Mouse (Mus musculus): Measurements from ENCODE around the gene Fam53b. TPM values are rescaled to one million over a fixed set of nuclear protein-coding genes. Genes with fewer than 3 reads are reported as not detected.

Gene Fam53b
- polyA plus RNA-seq, 1 experiment from 2014 or later = 15.5 TPM

DNA sequence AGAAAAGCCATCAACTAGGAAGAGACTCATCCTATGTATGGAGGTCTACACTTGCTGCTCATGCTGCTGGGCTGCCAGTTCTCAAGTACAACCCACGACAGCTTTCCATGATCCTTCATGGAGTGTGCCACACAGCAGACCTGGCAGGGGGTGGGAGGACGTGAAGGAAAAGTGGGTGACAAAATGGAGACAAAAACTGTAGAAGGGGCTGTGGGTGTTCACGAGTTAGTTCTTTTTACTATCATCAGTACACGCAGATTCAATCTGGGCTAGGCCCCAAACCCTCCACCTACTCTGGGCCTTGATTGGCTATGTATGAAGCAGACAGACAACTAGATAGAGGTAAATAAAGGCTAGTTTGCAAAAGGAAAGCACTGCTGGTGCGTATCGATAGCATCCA lies 50.3 kb downstream of the Fam53b start:
- WGBS = 94% methylated on average over 6 of the region's 6 CpGs
- Histone ChIP-seq H3K4me3 (replicated peaks; ENCODE audit: low read depth, low read length) (no peak overlapping the region), H3K4me1 (ENCODE audit: control insufficient read depth, insufficient read depth, low read length) (peaks cover 22% of the 10 kb centered on the region), H3K9me3 (ENCODE audit: control insufficient read depth, low read length) (no peaks in the 10 kb centered on the region), H3K9ac (replicated peaks; ENCODE audit: low read length) (no peak overlapping the region), H3K4me2 (ENCODE audit: low read length) (no peak overlapping the region), H3K36me3 (ENCODE audit: control insufficient read depth, insufficient read depth, low read length) (peaks cover 11% of the 10 kb centered on the region; the same call in 1 of the 2 replicates), H3K27ac (replicated peaks; ENCODE audit: low read depth, low read length) (no peak overlapping the region), H3K27me3 (ENCODE audit: control insufficient read depth, insufficient read depth, low read length) (no peaks in the 10 kb centered on the region)
- DNase-seq (no peak), ATAC-seq (ENCODE audit: low FRiP score, low TSS enrichment) (no peak)

DNA sequence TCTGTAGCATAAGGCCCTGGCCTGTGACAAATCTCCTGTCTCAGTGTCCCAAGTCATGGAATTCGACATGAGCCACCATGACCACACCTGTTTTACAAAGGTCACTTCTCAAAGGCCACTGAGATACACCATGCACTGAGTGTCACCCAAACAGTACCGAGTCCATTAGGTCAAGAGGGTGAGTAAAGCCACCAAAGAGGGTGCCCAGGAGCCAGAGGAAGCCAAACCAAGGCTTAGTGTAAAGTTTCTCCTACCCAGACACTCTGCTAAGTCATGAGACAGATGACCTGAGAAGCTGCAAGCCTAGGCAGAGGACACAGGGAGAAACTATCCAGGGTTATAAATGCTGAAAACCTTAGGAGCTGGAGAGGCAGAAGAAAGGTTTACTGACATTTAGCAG lies 52.3 kb downstream of the Fam53b start:
- Histone ChIP-seq H3K27me3 (ENCODE audit: control insufficient read depth, insufficient read depth, low read length) (no peaks in the 10 kb centered on the region), H3K27ac (replicated peaks; ENCODE audit: low read depth, low read length) (no peak overlapping the region), H3K9me3 (ENCODE audit: control insufficient read depth, low read length) (no peaks in the 10 kb centered on the region), H3K4me2 (ENCODE audit: low read length) (no peak overlapping the region), H3K4me3 (replicated peaks; ENCODE audit: low read depth, low read length) (no peak overlapping the region), H3K36me3 (ENCODE audit: control insufficient read depth, insufficient read depth, low read length) (peaks cover 22% of the 10 kb centered on the region; the same call in 1 of the 2 replicates), H3K4me1 (ENCODE audit: control insufficient read depth, insufficient read depth, low read length) (peaks cover 4% of the 10 kb centered on the region), H3K9ac (replicated peaks; ENCODE audit: low read length) (no peak overlapping the region)
- 93% methylated on average over 2 of the region's 2 CpGs for WGBS
- DNase-seq (no peak), ATAC-seq (ENCODE audit: low FRiP score, low TSS enrichment) (no peak)

DNA sequence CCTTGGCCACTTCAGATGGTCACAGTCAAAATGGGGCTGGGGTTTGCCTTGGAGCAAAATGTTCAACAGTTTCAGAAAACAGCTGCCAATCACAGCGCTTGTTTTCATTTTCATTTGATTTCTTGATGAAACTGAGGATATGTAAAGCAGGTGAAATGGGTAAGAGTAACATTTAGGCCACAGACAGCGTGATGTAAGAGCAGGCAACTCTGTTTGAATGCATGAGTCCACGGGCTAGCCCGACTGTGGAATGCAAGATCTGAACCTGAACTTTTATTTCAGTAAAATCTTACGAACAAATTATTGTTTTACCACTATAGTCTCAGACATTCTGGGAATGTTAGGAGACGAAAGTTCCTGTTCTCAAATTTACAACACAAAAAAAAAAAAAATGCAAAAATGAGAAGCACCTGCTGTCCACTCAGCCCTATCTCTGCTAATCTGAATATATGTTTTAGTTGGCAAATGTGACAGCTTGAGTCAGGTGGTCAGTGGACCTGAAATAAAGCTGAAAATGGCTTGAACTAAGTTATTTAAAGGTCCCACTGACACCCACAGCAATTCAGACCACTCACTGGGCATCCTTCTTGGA lies 53.0 kb downstream of the Fam53b start:
- Histone ChIP-seq H3K27me3 (ENCODE audit: control insufficient read depth, insufficient read depth, low read length) (no peaks in the 10 kb centered on the region), H3K9ac (replicated peaks; ENCODE audit: low read length) (no peak overlapping the region), H3K36me3 (ENCODE audit: control insufficient read depth, insufficient read depth, low read length) (peaks cover 21% of the 10 kb centered on the region; the same call in 1 of the 2 replicates), H3K27ac (replicated peaks; ENCODE audit: low read depth, low read length) (no peak overlapping the region), H3K4me1 (ENCODE audit: control insufficient read depth, insufficient read depth, low read length) (no peaks in the 10 kb centered on the region), H3K9me3 (ENCODE audit: control insufficient read depth, low read length) (no peaks in the 10 kb centered on the region), H3K4me2 (ENCODE audit: low read length) (no peak overlapping the region), H3K4me3 (replicated peaks; ENCODE audit: low read depth, low read length) (no peak overlapping the region)
- WGBS = 95% methylated on average over 6 of the region's 6 CpGs
- no peak for DNase-seq
- ATAC-seq (ENCODE audit: low FRiP score, low TSS enrichment) = no peak

DNA sequence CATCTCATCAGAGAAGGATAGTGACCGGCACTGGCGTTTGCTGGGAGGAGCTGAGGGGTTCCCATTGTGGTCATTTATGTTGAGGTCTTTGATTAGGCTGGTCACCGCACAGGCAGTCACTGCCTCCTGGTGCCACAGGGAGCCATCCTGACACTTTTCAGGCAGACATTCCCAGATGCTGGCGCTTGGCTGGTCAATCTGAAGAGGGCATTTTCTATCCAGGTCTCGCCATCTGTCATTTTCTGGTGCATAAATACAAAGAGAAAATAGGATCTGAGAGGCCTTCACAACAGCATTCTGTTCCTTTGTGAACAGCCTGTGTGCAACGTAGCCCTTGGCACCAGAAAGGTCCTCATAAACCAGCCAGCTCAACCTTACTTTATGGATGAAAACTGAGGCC lies 53.8 kb downstream of the Fam53b start:
- Histone ChIP-seq H3K27ac (replicated peaks; ENCODE audit: low read depth, low read length) (no peak overlapping the region), H3K27me3 (ENCODE audit: control insufficient read depth, insufficient read depth, low read length) (no peaks in the 10 kb centered on the region), H3K36me3 (ENCODE audit: control insufficient read depth, insufficient read depth, low read length) (peaks cover 21% of the 10 kb centered on the region; the same call in 1 of the 2 replicates), H3K4me3 (replicated peaks; ENCODE audit: low read depth, low read length) (no peak overlapping the region), H3K4me1 (ENCODE audit: control insufficient read depth, insufficient read depth, low read length) (0 out of 2 replicates have a peak, but pooled peaks cover 2% of the 10 kb centered on the region), H3K4me2 (ENCODE audit: low read length) (no peak overlapping the region), H3K9ac (replicated peaks; ENCODE audit: low read length) (no peak overlapping the region), H3K9me3 (ENCODE audit: control insufficient read depth, low read length) (no peaks in the 10 kb centered on the region)
- ATAC-seq (ENCODE audit: low FRiP score, low TSS enrichment) (no peak), DNase-seq (no peak)
- 71% methylated on average over 6 of the region's 6 CpGs for WGBS

DNA sequence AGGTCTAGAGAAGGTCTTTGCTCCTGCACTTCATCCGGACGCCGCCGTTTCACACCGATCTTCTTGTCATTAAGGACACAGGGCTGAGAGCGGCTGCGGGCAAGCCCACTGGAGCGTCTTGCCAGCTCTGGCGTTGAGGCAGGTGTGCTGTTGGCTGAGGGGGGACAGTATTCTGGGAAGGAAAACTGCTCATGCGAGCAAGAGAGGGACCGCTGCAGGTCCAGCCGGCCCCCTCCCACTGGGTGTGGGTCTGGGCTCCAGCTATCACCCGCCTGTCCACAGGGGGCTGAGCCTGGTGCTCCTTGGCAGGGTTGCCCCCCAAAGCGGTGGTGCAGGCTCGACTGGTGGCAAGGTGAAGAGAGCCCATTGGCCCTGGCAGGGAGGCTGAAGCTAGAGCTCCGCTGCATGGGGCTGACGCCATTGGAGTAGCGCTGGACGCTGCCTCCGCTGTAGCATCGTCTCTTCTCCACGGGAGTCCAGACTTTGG lies 54.2 kb downstream of the Fam53b start:
- no peak overlapping the region for H3K4me2 ChIP-seq (ENCODE audit: low read length)
- H3K27me3 ChIP-seq (ENCODE audit: control insufficient read depth, insufficient read depth, low read length) = no peaks in the 10 kb centered on the region
- H3K4me1 ChIP-seq (ENCODE audit: control insufficient read depth, insufficient read depth, low read length) = peaks cover 6% of the 10 kb centered on the region; the same call in 1 of the 2 replicates
- peaks cover 21% of the 10 kb centered on the region; the same call in 1 of the 2 replicates for H3K36me3 ChIP-seq (ENCODE audit: control insufficient read depth, insufficient read depth, low read length)
- no peaks in the 10 kb centered on the region for H3K9me3 ChIP-seq (ENCODE audit: control insufficient read depth, low read length)
- no peak for ATAC-seq (ENCODE audit: low FRiP score, low TSS enrichment)
- no peak overlapping the region for H3K27ac ChIP-seq (replicated peaks; ENCODE audit: low read depth, low read length)
- no peak for DNase-seq
- 93% methylated on average over 22 of the region's 22 CpGs for WGBS
- no peak overlapping the region for H3K9ac ChIP-seq (replicated peaks; ENCODE audit: low read length)
- no peak overlapping the region for H3K4me3 ChIP-seq (replicated peaks; ENCODE audit: low read depth, low read length)

DNA sequence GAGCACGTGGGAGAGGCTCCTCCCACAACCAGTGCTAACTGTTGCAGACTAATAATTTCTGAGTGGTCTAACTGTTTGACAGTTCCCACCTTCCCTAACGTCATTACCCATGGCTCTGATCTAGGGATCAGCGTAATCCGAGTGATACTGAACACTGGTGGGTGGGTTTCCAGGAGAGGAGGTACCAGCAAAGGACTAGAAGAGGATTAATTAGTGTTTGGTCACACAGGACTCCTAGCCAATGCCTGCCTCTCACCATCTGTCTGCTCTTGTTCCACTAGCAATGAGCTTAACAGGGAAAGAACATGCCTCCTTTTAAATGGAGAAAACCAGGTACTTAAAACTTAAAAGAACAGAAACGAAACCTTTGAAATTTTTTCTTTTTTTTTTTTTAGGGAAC lies 54.8 kb downstream of the Fam53b start:
- DNase-seq (no peak), ATAC-seq (ENCODE audit: low FRiP score, low TSS enrichment) (no peak)
- peaks cover 11% of the 10 kb centered on the region; the same call in 1 of the 2 replicates for H3K4me1 ChIP-seq (ENCODE audit: control insufficient read depth, insufficient read depth, low read length)
- no peak overlapping the region for H3K9ac ChIP-seq (replicated peaks; ENCODE audit: low read length)
- peaks cover 21% of the 10 kb centered on the region; the same call in 1 of the 2 replicates for H3K36me3 ChIP-seq (ENCODE audit: control insufficient read depth, insufficient read depth, low read length)
- 67% methylated on average over 5 of the region's 5 CpGs for WGBS
- H3K9me3 ChIP-seq (ENCODE audit: control insufficient read depth, low read length) = no peaks in the 10 kb centered on the region
- no peak overlapping the region for H3K4me3 ChIP-seq (replicated peaks; ENCODE audit: low read depth, low read length)
- no peaks in the 10 kb centered on the region for H3K27me3 ChIP-seq (ENCODE audit: control insufficient read depth, insufficient read depth, low read length)
- H3K4me2 ChIP-seq (ENCODE audit: low read length) = no peak overlapping the region
- no peak overlapping the region for H3K27ac ChIP-seq (replicated peaks; ENCODE audit: low read depth, low read length)

DNA sequence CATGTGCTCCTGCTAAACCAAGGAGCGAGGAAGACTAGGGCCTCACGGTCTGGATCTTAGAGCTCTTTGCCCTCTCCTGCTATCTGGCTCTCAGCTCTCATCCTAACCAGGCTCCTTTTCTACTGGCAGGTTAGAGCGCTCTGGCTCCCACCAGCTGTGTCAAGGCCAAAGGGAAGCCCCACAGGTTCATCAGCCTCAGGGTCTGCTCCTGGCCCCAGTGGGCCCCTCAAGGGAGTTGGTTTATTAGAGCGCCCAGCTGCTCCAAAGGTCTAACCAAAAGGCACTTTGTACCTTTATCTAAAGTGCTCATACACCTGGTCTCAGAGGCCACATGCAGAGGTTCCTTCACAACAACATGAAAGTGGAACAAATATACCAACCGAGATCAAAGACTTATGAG lies 57.4 kb downstream of the Fam53b start:
- 97% methylated on average over 5 of the region's 5 CpGs for WGBS
- Histone ChIP-seq H3K27ac (replicated peaks; ENCODE audit: low read depth, low read length) (no peak overlapping the region), H3K4me2 (ENCODE audit: low read length) (no peak overlapping the region), H3K4me1 (ENCODE audit: control insufficient read depth, insufficient read depth, low read length) (peaks cover 11% of the 10 kb centered on the region; the same call in 1 of the 2 replicates), H3K9ac (replicated peaks; ENCODE audit: low read length) (no peak overlapping the region), H3K27me3 (ENCODE audit: control insufficient read depth, insufficient read depth, low read length) (no peaks in the 10 kb centered on the region), H3K4me3 (replicated peaks; ENCODE audit: low read depth, low read length) (no peak overlapping the region), H3K9me3 (ENCODE audit: control insufficient read depth, low read length) (no peaks in the 10 kb centered on the region), H3K36me3 (ENCODE audit: control insufficient read depth, insufficient read depth, low read length) (peaks cover 21% of the 10 kb centered on the region; the same call in 1 of the 2 replicates)
- DNase-seq (no peak), ATAC-seq (ENCODE audit: low FRiP score, low TSS enrichment) (no peak)

DNA sequence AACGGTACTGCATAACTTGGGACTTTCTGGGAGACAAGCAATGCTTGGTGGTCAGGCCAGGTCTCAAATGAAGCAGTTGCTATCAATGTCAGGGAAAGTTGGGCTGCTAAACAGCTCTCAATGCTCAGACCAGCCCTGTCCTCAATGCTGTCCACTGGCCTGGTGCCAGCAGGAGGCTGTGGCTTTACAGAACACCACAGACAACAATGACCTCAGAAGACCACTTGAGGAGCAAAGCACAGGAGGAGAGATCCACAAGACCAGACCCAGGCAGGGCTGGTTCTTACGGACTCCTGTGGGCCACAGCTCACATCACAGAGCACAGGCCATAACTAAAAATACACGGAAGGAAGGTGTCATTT lies 59.3 kb downstream of the Fam53b start:
- no peak overlapping the region for H3K9ac ChIP-seq (replicated peaks; ENCODE audit: low read length)
- peak; percentile 30 for DNase-seq
- H3K27ac ChIP-seq (replicated peaks; ENCODE audit: low read depth, low read length) = no peak overlapping the region
- no peak overlapping the region for H3K4me3 ChIP-seq (replicated peaks; ENCODE audit: low read depth, low read length)
- H3K4me1 ChIP-seq (ENCODE audit: control insufficient read depth, insufficient read depth, low read length) = peaks cover 11% of the 10 kb centered on the region; the same call in 1 of the 2 replicates
- H3K9me3 ChIP-seq (ENCODE audit: control insufficient read depth, low read length) = no peaks in the 10 kb centered on the region
- peaks cover 23% of the 10 kb centered on the region; the same call in 1 of the 2 replicates for H3K36me3 ChIP-seq (ENCODE audit: control insufficient read depth, insufficient read depth, low read length)
- WGBS = 80% methylated on average over 3 of the region's 3 CpGs
- no peak for ATAC-seq (ENCODE audit: low FRiP score, low TSS enrichment)
- no peak overlapping the region for H3K4me2 ChIP-seq (ENCODE audit: low read length)
- H3K27me3 ChIP-seq (ENCODE audit: control insufficient read depth, insufficient read depth, low read length) = no peaks in the 10 kb centered on the region

All from midbrain, embryonic 14.5 days (tissue).